Comparison of ENCODE assay signal across 20 mouse cellular contexts in the genomic region with DNA sequence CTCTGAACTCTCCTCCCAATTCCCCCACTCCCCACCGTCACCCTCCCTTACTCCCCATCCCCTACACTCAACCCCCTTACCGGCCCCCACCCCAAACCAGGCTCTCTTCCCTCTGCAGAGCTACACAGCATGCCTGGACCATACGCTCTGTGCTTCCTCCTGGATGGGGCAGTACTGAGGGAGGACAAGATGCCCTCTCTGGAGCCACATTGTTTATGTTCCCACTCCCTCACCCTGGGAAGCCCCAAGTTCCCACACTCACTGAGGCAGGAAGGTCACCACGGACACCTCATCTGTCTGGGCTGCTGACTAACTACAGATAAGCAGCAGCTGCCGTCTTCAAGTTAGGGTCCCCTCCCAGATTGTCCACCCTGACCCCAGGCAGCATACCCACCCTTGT. TPM values are rescaled to one million over a fixed set of nuclear protein-coding genes. Genes with fewer than 3 reads are reported as not detected.
DNase-seq lines count a peak whose midpoint lies in the region; ATAC-seq and TF ChIP-seq lines count a peak whose summit lies in the region.
"Had no signal": no experiment of that assay in that cellular context is flagged by ENCODE, and none has a peak within 500 bp of the region (broad histone marks: within the 10 kb centered on the region; RNA-seq: fewer than 3 reads in every experiment).

No protein-coding gene starts in this region.

- H3K4me1 ChIP-seq in forebrain, embryonic 12.5 days = peaks cover 9% of the 10 kb centered on the region; the same call in 1 of the 2 replicates
- no peaks in the 10 kb centered on the region for H3K4me1 ChIP-seq in forebrain, embryonic 15.5 days
- peaks cover 28% of the 10 kb centered on the region for H3K4me1 ChIP-seq in liver, embryonic 11.5 days (replicated peaks; ENCODE audit: control insufficient read depth, insufficient read depth, low read length)
- H3K4me1 ChIP-seq in liver, postnatal 0 days (ENCODE audit: insufficient read depth) = peaks cover 16% of the 10 kb centered on the region
- H3K4me1 ChIP-seq in midbrain, embryonic 15.5 days = no peaks in the 10 kb centered on the region
- no peaks in the 10 kb centered on the region for H3K4me1 ChIP-seq in midbrain, embryonic 14.5 days (ENCODE audit: control insufficient read depth, insufficient read depth, low read length)
- H3K4me1 ChIP-seq: hindbrain, embryonic 13.5 days; limb, embryonic 15.5 days had no signal

- no peak overlapping the region for H3K4me3 ChIP-seq in forebrain, embryonic 12.5 days (replicated peaks)
- no peak overlapping the region for H3K4me3 ChIP-seq in forebrain, embryonic 15.5 days
- no peak overlapping the region for H3K4me3 ChIP-seq in liver, embryonic 11.5 days (ENCODE audit: low read depth, low read length)
- no peak overlapping the region for H3K4me3 ChIP-seq in liver, postnatal 0 days (ENCODE audit: low read depth, low read length)
- no peak overlapping the region for H3K4me3 ChIP-seq in midbrain, embryonic 15.5 days
- no peak overlapping the region for H3K4me3 ChIP-seq in midbrain, embryonic 14.5 days (replicated peaks; ENCODE audit: low read depth, low read length)
- H3K4me3 ChIP-seq: erythroblast, embryonic 14.5 days; gastrocnemius, adult 2 months; hindbrain, embryonic 13.5 days; limb, embryonic 15.5 days had no signal

- H3K9me3 ChIP-seq in forebrain, embryonic 12.5 days = 0 out of 2 replicates have a peak, but pooled peaks cover 3% of the 10 kb centered on the region
- no peaks in the 10 kb centered on the region for H3K9me3 ChIP-seq in forebrain, embryonic 15.5 days
- H3K9me3 ChIP-seq in liver, embryonic 11.5 days (ENCODE audit: control insufficient read depth, low read length) = no peaks in the 10 kb centered on the region
- H3K9me3 ChIP-seq in liver, postnatal 0 days (ENCODE audit: low read length) = no peaks in the 10 kb centered on the region
- no peaks in the 10 kb centered on the region for H3K9me3 ChIP-seq in midbrain, embryonic 15.5 days
- no peaks in the 10 kb centered on the region for H3K9me3 ChIP-seq in midbrain, embryonic 14.5 days (ENCODE audit: control insufficient read depth, low read length)
- H3K9me3 ChIP-seq: limb, embryonic 15.5 days had no signal

- no peak overlapping the region for H3K27ac ChIP-seq in forebrain, embryonic 12.5 days
- H3K27ac ChIP-seq in forebrain, embryonic 15.5 days (replicated peaks) = no peak overlapping the region
- H3K27ac ChIP-seq in liver, embryonic 11.5 days (ENCODE audit: low read depth, low read length) = no peak overlapping the region
- no peak overlapping the region for H3K27ac ChIP-seq in liver, postnatal 0 days (ENCODE audit: low read depth)
- H3K27ac ChIP-seq in midbrain, embryonic 15.5 days = no peak overlapping the region
- no peak overlapping the region for H3K27ac ChIP-seq in midbrain, embryonic 14.5 days (replicated peaks; ENCODE audit: low read depth, low read length)
- H3K27ac ChIP-seq: gastrocnemius, adult 2 months; hindbrain, embryonic 13.5 days; limb, embryonic 15.5 days; macrophage had no signal

- H3K4me2 ChIP-seq in forebrain, embryonic 12.5 days = no peak overlapping the region
- no peak overlapping the region for H3K4me2 ChIP-seq in forebrain, embryonic 15.5 days (replicated peaks)
- H3K4me2 ChIP-seq in liver, embryonic 11.5 days = no peak overlapping the region
- no peak overlapping the region for H3K4me2 ChIP-seq in liver, postnatal 0 days (ENCODE audit: low read depth, low read length)
- H3K4me2 ChIP-seq in midbrain, embryonic 15.5 days = no peak overlapping the region
- H3K4me2 ChIP-seq in midbrain, embryonic 14.5 days (ENCODE audit: low read length) = no peak overlapping the region
- H3K4me2 ChIP-seq: heart, embryonic 11.5 days; hindbrain, embryonic 13.5 days; limb, embryonic 15.5 days had no signal

- no peaks in the 10 kb centered on the region for H3K27me3 ChIP-seq in forebrain, embryonic 12.5 days
- H3K27me3 ChIP-seq in forebrain, embryonic 15.5 days = no peaks in the 10 kb centered on the region
- H3K27me3 ChIP-seq in liver, embryonic 11.5 days (replicated peaks; ENCODE audit: control insufficient read depth, insufficient read depth, low read length) = no peaks in the 10 kb centered on the region
- H3K27me3 ChIP-seq in liver, postnatal 0 days (ENCODE audit: insufficient read depth, low read length) = no peaks in the 10 kb centered on the region
- H3K27me3 ChIP-seq in midbrain, embryonic 15.5 days (replicated peaks) = no peaks in the 10 kb centered on the region
- H3K27me3 ChIP-seq in midbrain, embryonic 14.5 days (ENCODE audit: control insufficient read depth, insufficient read depth, low read length) = no peaks in the 10 kb centered on the region
- H3K27me3 ChIP-seq: hindbrain, embryonic 13.5 days; limb, embryonic 15.5 days had no signal

- peak; percentile 23; the same call in 1 of the 2 replicates for ATAC-seq in forebrain, embryonic 12.5 days (ENCODE audit: low FRiP score)
- no peak for ATAC-seq in forebrain, embryonic 15.5 days (replicated peaks)
- ATAC-seq in liver, embryonic 11.5 days (replicated peaks; ENCODE audit: low FRiP score) = 0 out of 2 replicates have a peak, but pooled peaks have one; percentile 23
- ATAC-seq in liver, postnatal 0 days = no peak
- 0 out of 2 replicates have a peak, but pooled peaks have one; percentile 20 for ATAC-seq in midbrain, embryonic 15.5 days (replicated peaks)
- ATAC-seq in midbrain, embryonic 14.5 days (ENCODE audit: low FRiP score, low TSS enrichment) = no peak

- TF ChIP-seq CTCF in liver, postnatal 0 days (IDR thresholded peaks at IDR 0.05; ENCODE audit: low read depth) = no peak

- no peak for TF ChIP-seq EP300 in liver, postnatal 0 days (IDR thresholded peaks at IDR 0.05; ENCODE audit: low read depth)

- WGBS in forebrain, embryonic 12.5 days = 69% methylated on average over 5 of the region's 5 CpGs
- WGBS in forebrain, embryonic 15.5 days = 77% methylated on average over 5 of the region's 5 CpGs
- WGBS in liver, embryonic 11.5 days = 29% methylated on average over 5 of the region's 5 CpGs
- 49% methylated on average over 5 of the region's 5 CpGs for WGBS in liver, postnatal 0 days (ENCODE audit: insufficient replicate concordance)
- 57% methylated on average over 5 of the region's 5 CpGs for WGBS in midbrain, embryonic 15.5 days
- WGBS in midbrain, embryonic 14.5 days = 62% methylated on average over 5 of the region's 5 CpGs

- H3K9ac ChIP-seq in forebrain, embryonic 12.5 days = no peak overlapping the region
- H3K9ac ChIP-seq in forebrain, embryonic 15.5 days (replicated peaks) = no peak overlapping the region
- no peak overlapping the region for H3K9ac ChIP-seq in liver, embryonic 11.5 days (ENCODE audit: low read depth, low read length)
- no peak overlapping the region for H3K9ac ChIP-seq in liver, postnatal 0 days (replicated peaks)
- no peak overlapping the region for H3K9ac ChIP-seq in midbrain, embryonic 15.5 days
- no peak overlapping the region for H3K9ac ChIP-seq in midbrain, embryonic 14.5 days (replicated peaks; ENCODE audit: low read length)
- H3K9ac ChIP-seq: hindbrain, embryonic 13.5 days; limb, embryonic 15.5 days had no signal

- H3K36me3 ChIP-seq in forebrain, embryonic 12.5 days (replicated peaks) = no peaks in the 10 kb centered on the region
- H3K36me3 ChIP-seq in forebrain, embryonic 15.5 days = no peaks in the 10 kb centered on the region
- no peaks in the 10 kb centered on the region for H3K36me3 ChIP-seq in liver, embryonic 11.5 days (ENCODE audit: control insufficient read depth, insufficient read depth, low read length)
- no peaks in the 10 kb centered on the region for H3K36me3 ChIP-seq in liver, postnatal 0 days (replicated peaks; ENCODE audit: insufficient read depth, low read length)
- no peaks in the 10 kb centered on the region for H3K36me3 ChIP-seq in midbrain, embryonic 15.5 days (replicated peaks)
- no peaks in the 10 kb centered on the region for H3K36me3 ChIP-seq in midbrain, embryonic 14.5 days (ENCODE audit: control insufficient read depth, insufficient read depth, low read length)
- H3K36me3 ChIP-seq: hindbrain, embryonic 13.5 days; limb, embryonic 15.5 days had no signal

- DNase-seq in liver, embryonic 11.5 days (ENCODE audit: low spot score) = no peak
- no peak for DNase-seq in liver, postnatal 0 days
- DNase-seq in midbrain, embryonic 14.5 days = no peak
- DNase-seq in lung, postnatal 10 days = peak; percentile 60
- DNase-seq in right cerebral cortex, adult 2 months (ENCODE audit: low spot score in 2 of 2) = no peak
- DNase-seq: adrenal gland, postnatal 36 days; cerebellum, adult 18-20 months; cerebellum, postnatal 36 days; gastrocnemius, adult 2 months; heart, postnatal 10 days; kidney, adult 9 months; thymus, postnatal 36 days had no signal

RNA-seq across cellular contexts. Expression of gene Notch2, which starts 41.1 kb away (rescaled TPM):
- polyA plus RNA-seq in forebrain, embryonic 12.5 days (2016; fragmentation: Nextera tagmentation; extraction: Ambion mirVana) = 27.6 and 29.0 TPM in 2 replicates
- 17.8 and 18.9 TPM in 2 replicates for polyA plus RNA-seq in forebrain, embryonic 15.5 days (2015; fragmentation: Nextera tagmentation; extraction: Ambion mirVana)
- 17.2 and 18.4 TPM in 2 replicates for polyA plus RNA-seq in liver, embryonic 11.5 days (2014; fragmentation: Nextera tagmentation; extraction: Ambion mirVana)
- polyA plus RNA-seq in liver, postnatal 0 days (2015; fragmentation: Nextera tagmentation; extraction: Ambion mirVana) = 5.1 and 6.2 TPM in 2 replicates
- polyA plus RNA-seq in midbrain, embryonic 15.5 days (2015; fragmentation: Nextera tagmentation; extraction: Ambion mirVana) = 9.0 and 10.4 TPM in 2 replicates
- 5.2 and 10.8 TPM in 2 replicates for polyA plus RNA-seq in midbrain, embryonic 14.5 days (2014; fragmentation: Nextera tagmentation; extraction: Ambion mirVana)

Comparison
In these comparisons a context has a peak if more than half of its experiments do, and no peak if none do; other contexts are left out.
1. ATAC-seq: peak in forebrain, embryonic 12.5 days (single experiment), liver, embryonic 11.5 days (single experiment) and midbrain, embryonic 15.5 days (single experiment); none in forebrain, embryonic 15.5 days (single experiment), liver, postnatal 0 days (single experiment) and midbrain, embryonic 14.5 days (single experiment).